Mouse (Mus musculus): ENCODE results near the gene Uqcrh.

The Uqcrh gene

GRCm38 (mm10) chr4:116074861-116075620 is at the start of gene Uqcrh, which contains the start of gene Lrrc41:
Uqcrh (minus strand) TSS chr4:116075071.
Lrrc41 (plus strand) TSS chr4:116075269.
- DNase-seq, result peak; percentile 99

- peak; percentile 98 for DNase-seq
Observed at GRCm38 (mm10) chr4:116123602-116124519, 49.0 kb upstream of the Uqcrh start, which contains the start of the genes Rad54l and Pomgnt1. Rad54l (minus strand) TSS chr4:116123690. Pomgnt1 (plus strand) TSS chr4:116123840.

- DNase-seq, result no peak
Observed at GRCm38 (mm10) chr4:116122762-116123161, 47.9 kb upstream of the Uqcrh start.

- peak; percentile 16 for DNase-seq
Observed at GRCm38 (mm10) chr4:116111486-116111885, 36.6 kb upstream of the Uqcrh start.

GRCm38 (mm10) chr4:116110695-116111094 is 35.8 kb upstream of the Uqcrh start:
- no peak for DNase-seq

- DNase-seq, result no peak
Observed at GRCm38 (mm10) chr4:116105278-116105677, 30.4 kb upstream of the Uqcrh start.

- DNase-seq, result no peak
Observed at GRCm38 (mm10) chr4:116100959-116101358, 26.1 kb upstream of the Uqcrh start.

- peak; percentile 76 for DNase-seq
Observed at GRCm38 (mm10) chr4:116097211-116097610, 22.3 kb upstream of the Uqcrh start.

GRCm38 (mm10) chr4:116096291-116096690 is 21.4 kb upstream of the Uqcrh start:
- DNase-seq, result peak; percentile 85

- DNase-seq, result peak; percentile 84
Observed at GRCm38 (mm10) chr4:116088510-116089249, 13.8 kb upstream of the Uqcrh start.

GRCm38 (mm10) chr4:116077240-116078095 is 2.6 kb upstream of the Uqcrh start:
- DNase-seq, result peak; percentile 89

- peak; percentile 96 for DNase-seq
Observed at GRCm38 (mm10) chr4:116076369-116077231, 1.7 kb upstream of the Uqcrh start.

GRCm38 (mm10) chr4:116075631-116076368 is 929 bp upstream of the Uqcrh start:
- no peak for DNase-seq

- DNase-seq, result peak; percentile 80
Observed at GRCm38 (mm10) chr4:116074145-116074675, 661 bp downstream of the Uqcrh start.

GRCm38 (mm10) chr4:116073146-116073545 is 1.7 kb downstream of the Uqcrh start:
- DNase-seq, result peak; percentile 79

GRCm38 (mm10) chr4:116070116-116070515 is 4.8 kb downstream of the Uqcrh start:
- peak; percentile 40 for DNase-seq

- DNase-seq, result peak; percentile 31
Observed at GRCm38 (mm10) chr4:116063855-116064254, 11.0 kb downstream of the Uqcrh start.

- DNase-seq, result peak; percentile 78
Observed at GRCm38 (mm10) chr4:116059012-116059726, 15.7 kb downstream of the Uqcrh start.

- DNase-seq, result peak; percentile 76
Observed at GRCm38 (mm10) chr4:116057559-116057958, 17.3 kb downstream of the Uqcrh start.

Measured in heart, adult 11 months (tissue).